Mouse (Mus musculus): ENCODE results near the gene Msi1. TPM values are rescaled to one million over a fixed set of nuclear protein-coding genes. Genes with fewer than 3 reads are reported as not detected.
"Not testable (repeated sequence)": the region's sequence is repeated elsewhere in the genome, so short reads cannot be mapped to it uniquely, and the experiment has no call there.

Msi1 gene
- polyA plus RNA-seq, 1 experiment, result 60.4 TPM

DNA sequence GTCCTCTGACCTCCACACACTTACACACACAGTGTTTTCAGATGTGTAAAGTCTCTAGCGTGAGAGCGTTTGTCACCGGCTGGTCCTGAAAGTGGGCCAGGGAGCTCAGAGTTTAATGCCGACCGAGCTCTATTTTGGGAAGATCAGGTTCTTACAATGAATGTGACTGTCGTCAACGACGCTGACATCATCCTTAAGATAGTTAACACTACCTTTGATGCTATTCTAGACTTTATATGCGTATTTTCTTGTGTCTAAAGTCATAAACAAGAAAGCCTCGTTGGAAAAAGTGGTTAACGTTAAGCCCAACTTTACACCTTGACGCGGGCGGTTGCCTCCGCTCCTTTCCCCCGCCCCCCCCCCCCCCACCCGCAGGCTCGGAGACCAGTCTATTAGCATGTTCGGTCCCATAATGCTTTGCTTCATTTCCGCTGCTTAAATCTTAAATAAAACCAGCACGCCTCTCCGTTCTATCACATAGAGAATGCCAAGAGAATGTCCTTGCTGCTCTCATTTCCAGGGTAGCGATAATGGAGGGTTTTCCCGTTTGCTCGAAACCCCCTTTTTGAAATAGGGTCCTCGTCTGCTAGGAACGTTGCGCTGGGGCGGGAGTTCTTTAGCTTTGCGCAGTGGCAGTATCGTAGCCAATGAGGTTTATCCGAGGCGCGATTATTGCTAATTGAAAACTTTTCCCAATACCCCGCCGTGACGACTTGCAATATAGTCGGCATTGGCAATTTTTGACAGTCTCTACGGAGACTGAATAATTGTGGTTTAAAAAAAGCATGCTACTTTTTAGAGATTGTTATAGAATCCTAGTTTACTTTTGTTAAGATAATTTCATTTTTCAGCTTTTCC, 59.7 kb downstream of the Msi1 start:
- no peak for TF ChIP-seq CTCF (IDR thresholded peaks at IDR 0.05; ENCODE audit: borderline replicate concordance, insufficient read depth, low read depth, low read length)
- TF ChIP-seq POLR2A (IDR thresholded peaks at IDR 0.05; ENCODE audit: borderline replicate concordance, insufficient read depth, low read length), result peak; percentile 97
- under 1% methylated on average over 39 of the region's 39 CpGs for WGBS
- peak; percentile 85 to 93 for DNase-seq
- H3K27ac ChIP-seq (ENCODE audit: insufficient read depth, low read length), result peak overlapping the region; percentile 98
- peaks cover 8% of the 10 kb centered on the region; the same call in 1 of the 2 replicates for H3K4me1 ChIP-seq (ENCODE audit: control insufficient read depth, insufficient read depth, low read length)
- H3K27me3 ChIP-seq (ENCODE audit: control insufficient read depth, insufficient read depth, low read length), result no peaks in the 10 kb centered on the region
- H3K4me3 ChIP-seq (replicated peaks; ENCODE audit: insufficient read depth, low read depth, low read length), result peak overlapping the region; percentile 58

DNA sequence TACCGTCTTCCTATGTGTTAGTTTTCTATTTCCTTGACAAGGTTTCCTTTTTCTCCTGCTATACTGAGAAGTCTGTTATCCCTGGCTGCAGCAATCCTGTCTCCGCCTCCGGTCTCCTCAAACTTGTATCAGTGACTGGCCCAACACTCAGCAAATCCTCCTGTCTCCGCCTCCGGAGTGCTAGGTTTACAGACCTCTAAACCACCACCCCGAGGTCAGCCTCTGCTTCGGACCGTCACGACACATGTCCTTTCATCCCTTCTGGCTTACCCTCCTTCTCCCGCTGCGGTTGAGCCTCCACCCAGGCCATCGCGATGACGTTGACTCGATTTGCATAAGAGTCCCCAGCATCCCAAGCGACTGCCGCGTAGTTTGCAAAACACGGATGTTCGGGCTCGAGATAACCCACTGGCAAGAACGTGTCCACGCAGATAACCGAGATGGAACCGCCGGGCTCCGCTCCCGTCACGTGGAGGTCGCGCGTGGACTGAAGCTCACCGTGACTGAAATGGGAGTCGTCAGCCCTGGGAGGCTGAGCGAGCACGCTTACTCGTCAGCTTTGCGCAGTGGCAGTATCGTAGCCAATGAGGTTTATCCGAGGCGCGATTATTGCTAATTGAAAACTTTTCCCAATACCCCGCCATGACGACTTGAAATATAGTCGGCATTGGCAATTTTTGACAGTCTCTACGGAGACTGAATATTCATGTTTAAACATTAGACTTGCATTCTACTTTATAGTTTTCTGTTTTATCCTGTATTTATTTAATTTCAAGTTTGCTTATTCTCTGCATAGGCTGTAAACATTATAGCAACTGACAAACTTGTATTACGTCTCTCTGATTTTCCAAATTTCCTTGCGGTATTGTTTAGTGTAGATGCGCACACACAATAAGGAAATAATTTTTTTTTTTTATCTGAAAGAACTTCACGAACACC, 60.6 kb downstream of the Msi1 start:
- peak; percentile 93 to 96 for DNase-seq
- Histone ChIP-seq H3K27ac (ENCODE audit: insufficient read depth, low read length) (peak overlapping the region; percentile 98), H3K4me1 (ENCODE audit: control insufficient read depth, insufficient read depth, low read length) (peaks cover 8% of the 10 kb centered on the region; the same call in 1 of the 2 replicates), H3K27me3 (ENCODE audit: control insufficient read depth, insufficient read depth, low read length) (no peaks in the 10 kb centered on the region), H3K4me3 (replicated peaks; ENCODE audit: insufficient read depth, low read depth, low read length) (peak overlapping the region; percentile 58)
- TF ChIP-seq CTCF (IDR thresholded peaks at IDR 0.05; ENCODE audit: borderline replicate concordance, insufficient read depth, low read depth, low read length) (no peak), POLR2A (IDR thresholded peaks at IDR 0.05; ENCODE audit: borderline replicate concordance, insufficient read depth, low read length) (peak; percentile 94)
- under 1% methylated on average over 50 of the region's 50 CpGs for WGBS

GRCm38 (mm10) chr5:115490638-115491000, 61.2 kb downstream of the Msi1 start:
- WGBS, result 6% methylated on average over 8 of the region's 8 CpGs

DNA sequence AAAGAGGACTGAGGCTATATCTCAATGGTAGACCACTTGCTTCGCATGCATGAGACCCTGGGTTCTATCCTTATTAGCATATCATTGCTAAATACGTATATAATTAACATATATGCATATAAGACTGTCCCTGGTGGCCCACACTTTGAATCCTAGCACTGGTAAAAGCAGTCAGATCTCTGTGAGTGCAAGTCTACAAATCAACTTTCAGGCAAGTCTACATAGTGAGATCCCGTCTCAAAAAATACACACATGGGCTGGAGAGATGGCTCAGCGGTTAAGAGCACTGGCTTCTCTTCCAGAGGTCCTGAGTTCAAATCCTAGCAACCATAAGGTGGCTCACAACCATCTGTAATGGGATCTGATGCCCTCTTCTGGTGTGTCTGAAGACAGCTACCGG, 61.7 kb downstream of the Msi1 start:
- Histone ChIP-seq H3K27me3 (ENCODE audit: control insufficient read depth, insufficient read depth, low read length) (no peaks in the 10 kb centered on the region), H3K4me1 (ENCODE audit: control insufficient read depth, insufficient read depth, low read length) (peaks cover 8% of the 10 kb centered on the region; the same call in 1 of the 2 replicates), H3K27ac (ENCODE audit: insufficient read depth, low read length) (no peak overlapping the region), H3K4me3 (replicated peaks; ENCODE audit: insufficient read depth, low read depth, low read length) (no peak overlapping the region)
- no peak for DNase-seq
- TF ChIP-seq POLR2A (IDR thresholded peaks at IDR 0.05; ENCODE audit: borderline replicate concordance, insufficient read depth, low read length) (no peak), CTCF (IDR thresholded peaks at IDR 0.05; ENCODE audit: borderline replicate concordance, insufficient read depth, low read depth, low read length) (no peak)
- 45% methylated on average over 5 of the region's 5 CpGs for WGBS

More at GRCm38 (mm10) chr5:115490638-115491000, 61.2 kb downstream of the Msi1 start:
- no peak for DNase-seq
- no peaks in the 10 kb centered on the region for H3K27me3 ChIP-seq (ENCODE audit: control insufficient read depth, insufficient read depth, low read length)
- TF ChIP-seq POLR2A (IDR thresholded peaks at IDR 0.05; ENCODE audit: borderline replicate concordance, insufficient read depth, low read length) (no peak), CTCF (IDR thresholded peaks at IDR 0.05; ENCODE audit: borderline replicate concordance, insufficient read depth, low read depth, low read length) (no peak)
- H3K27ac ChIP-seq (ENCODE audit: insufficient read depth, low read length), result no peak overlapping the region
- peaks cover 8% of the 10 kb centered on the region; the same call in 1 of the 2 replicates for H3K4me1 ChIP-seq (ENCODE audit: control insufficient read depth, insufficient read depth, low read length)
- H3K4me3 ChIP-seq (replicated peaks; ENCODE audit: insufficient read depth, low read depth, low read length), result no peak overlapping the region

DNA sequence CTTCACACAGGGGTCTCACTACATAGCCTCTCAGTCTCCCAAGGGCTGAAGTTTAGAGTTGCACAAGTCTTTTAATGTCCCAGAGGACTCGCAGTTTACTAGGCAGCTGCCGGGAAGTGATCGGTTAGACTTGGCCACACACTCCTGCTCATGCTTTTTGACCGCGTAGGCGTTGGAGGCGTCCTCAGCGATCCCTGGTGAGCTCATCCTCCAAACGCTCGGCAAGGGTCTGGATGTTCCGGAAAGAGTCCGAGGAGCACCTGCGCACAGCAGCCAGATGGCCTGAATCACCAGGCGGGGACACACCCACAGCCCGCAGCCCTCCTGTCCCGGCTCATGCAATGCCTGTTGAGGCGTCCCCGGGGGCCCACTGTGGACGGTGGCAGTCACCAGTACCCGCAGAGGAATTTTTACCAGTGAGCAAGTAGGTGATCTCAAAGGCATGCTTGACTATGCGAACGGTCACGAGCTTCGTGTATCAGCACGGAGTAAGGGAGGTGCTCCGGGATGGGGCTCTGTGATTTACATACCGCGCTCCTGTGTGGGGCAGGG, 62.4 kb downstream of the Msi1 start:
- DNase-seq, result peak; percentile 68 to 70
- Histone ChIP-seq H3K4me3 (replicated peaks; ENCODE audit: insufficient read depth, low read depth, low read length) (peak overlapping the region; percentile 20), H3K27ac (ENCODE audit: insufficient read depth, low read length) (no peak overlapping the region; the same call in 1 of the 2 replicates), H3K4me1 (ENCODE audit: control insufficient read depth, insufficient read depth, low read length) (peaks cover 8% of the 10 kb centered on the region; the same call in 1 of the 2 replicates), H3K27me3 (ENCODE audit: control insufficient read depth, insufficient read depth, low read length) (no peaks in the 10 kb centered on the region)
- TF ChIP-seq POLR2A (IDR thresholded peaks at IDR 0.05; ENCODE audit: borderline replicate concordance, insufficient read depth, low read length) (no peak), CTCF (IDR thresholded peaks at IDR 0.05; ENCODE audit: borderline replicate concordance, insufficient read depth, low read depth, low read length) (no peak)
- 4% methylated on average over 28 of the region's 28 CpGs for WGBS

DNA sequence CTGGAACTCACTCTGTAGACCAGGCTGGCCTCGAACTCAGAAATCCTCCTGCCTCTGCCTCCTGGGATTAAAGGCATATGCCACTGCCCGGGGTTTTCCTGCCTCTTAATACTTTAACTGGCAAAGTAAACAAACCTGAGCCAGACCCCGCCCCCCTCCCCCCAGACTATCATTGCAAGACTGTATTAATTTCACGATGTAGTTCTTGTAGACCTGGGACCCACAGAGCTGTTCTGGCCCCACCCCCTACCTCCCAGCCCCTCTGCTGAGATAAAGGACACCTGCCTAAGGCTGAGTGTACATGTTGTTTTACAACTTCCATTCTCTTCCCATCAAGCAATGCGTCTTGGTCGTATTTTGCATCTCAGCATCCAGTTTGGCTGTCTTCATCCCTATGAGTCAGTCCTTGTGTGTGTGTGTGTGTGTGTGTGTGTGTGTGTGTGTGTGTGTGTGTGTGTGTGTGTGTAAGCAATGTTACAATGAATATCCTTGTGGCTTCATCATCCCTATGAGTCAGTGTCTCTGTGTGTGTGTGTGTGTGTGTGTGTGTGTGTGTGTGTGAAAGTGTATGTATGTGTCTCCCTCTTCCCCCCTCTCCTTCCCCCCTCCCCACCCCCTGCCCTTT, 63.4 kb downstream of the Msi1 start:
- no peaks in the 10 kb centered on the region for H3K27me3 ChIP-seq (ENCODE audit: control insufficient read depth, insufficient read depth, low read length)
- 77% methylated on average over 6 of the region's 6 CpGs for WGBS
- DNase-seq, result no peak
- no peak overlapping the region for H3K4me3 ChIP-seq (replicated peaks; ENCODE audit: insufficient read depth, low read depth, low read length)
- H3K27ac ChIP-seq (ENCODE audit: insufficient read depth, low read length), result no peak overlapping the region
- no peak for TF ChIP-seq POLR2A (IDR thresholded peaks at IDR 0.05; ENCODE audit: borderline replicate concordance, insufficient read depth, low read length)
- TF ChIP-seq CTCF (IDR thresholded peaks at IDR 0.05; ENCODE audit: borderline replicate concordance, insufficient read depth, low read depth, low read length), result no peak
- H3K4me1 ChIP-seq (ENCODE audit: control insufficient read depth, insufficient read depth, low read length), result peaks cover 8% of the 10 kb centered on the region; the same call in 1 of the 2 replicates

DNA sequence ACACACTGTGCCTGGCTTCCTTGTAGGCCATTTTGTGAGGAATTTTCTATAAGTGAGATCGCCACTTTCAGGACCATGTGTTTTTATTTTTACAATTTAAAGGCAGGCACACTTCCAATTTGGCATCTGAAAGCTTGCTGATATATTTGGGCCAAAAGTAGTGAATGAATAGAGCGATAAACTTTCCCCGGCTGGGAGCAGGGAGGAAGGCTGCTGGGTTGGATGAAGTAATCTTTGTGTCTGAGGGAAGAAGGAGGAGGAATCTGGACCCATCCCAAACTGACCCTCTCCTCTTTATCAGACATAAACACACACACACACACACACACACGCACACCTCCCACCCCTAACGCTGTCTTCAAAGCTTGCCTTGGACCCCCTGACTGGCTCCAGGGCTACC, 64.0 kb downstream of the Msi1 start:
- Histone ChIP-seq H3K27me3 (ENCODE audit: control insufficient read depth, insufficient read depth, low read length) (no peaks in the 10 kb centered on the region), H3K4me1 (ENCODE audit: control insufficient read depth, insufficient read depth, low read length) (peaks cover 14% of the 10 kb centered on the region; the same call in 1 of the 2 replicates), H3K27ac (ENCODE audit: insufficient read depth, low read length) (no peak overlapping the region), H3K4me3 (replicated peaks; ENCODE audit: insufficient read depth, low read depth, low read length) (no peak overlapping the region)
- no peak for TF ChIP-seq CTCF (IDR thresholded peaks at IDR 0.05; ENCODE audit: borderline replicate concordance, insufficient read depth, low read depth, low read length)
- TF ChIP-seq POLR2A (IDR thresholded peaks at IDR 0.05; ENCODE audit: borderline replicate concordance, insufficient read depth, low read length), result no peak
- WGBS, result 53% methylated on average over 5 of the region's 5 CpGs
- no peak for DNase-seq

DNA sequence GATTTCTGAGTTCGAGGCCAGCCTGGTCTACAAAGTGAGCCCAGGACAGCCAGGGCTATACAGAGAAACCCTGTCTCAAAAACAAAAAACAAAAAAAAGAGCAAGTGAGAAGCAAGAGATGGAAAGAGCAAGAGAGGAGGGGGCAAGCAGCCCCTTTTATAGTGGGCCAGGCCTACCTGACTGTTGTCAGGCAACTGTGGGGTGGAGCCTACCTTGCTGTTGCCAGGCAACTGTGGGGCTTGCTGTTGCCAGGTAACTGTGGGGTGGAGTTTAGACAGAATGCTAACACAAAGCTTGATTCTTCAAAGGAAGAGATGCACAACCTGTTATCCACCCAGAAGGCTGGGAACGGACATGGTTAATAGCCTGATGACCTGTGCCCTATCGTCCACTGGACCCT, 66.2 kb downstream of the Msi1 start:
- H3K27me3 ChIP-seq (ENCODE audit: control insufficient read depth, insufficient read depth, low read length); H3K27ac ChIP-seq (ENCODE audit: insufficient read depth, low read length); H3K4me3 ChIP-seq (replicated peaks; ENCODE audit: insufficient read depth, low read depth, low read length): not testable (repeated sequence)
- H3K4me1 ChIP-seq (ENCODE audit: control insufficient read depth, insufficient read depth, low read length), result peaks cover 11% of the 10 kb centered on the region; the same call in 1 of the 2 replicates
- DNase-seq, result peak in 1 of 2 experiments; percentile 9
- 88% methylated on average over 3 of the region's 3 CpGs for WGBS

All from cerebellum, adult 2 months (tissue).